Mouse (Mus musculus) embryonic fibroblast, embryonic 13.5 days (primary cell): Measurements from ENCODE around the gene Osbpl7. TPM values are rescaled to one million over a fixed set of nuclear protein-coding genes. Genes with fewer than 3 reads are reported as not detected.

ENCODE experiments used
- H3K27ac ChIP-seq: 2 replicates; pipeline ENCODE4 v1.5.1; 2012; ENCODE audit warnings: low read length, control low read depth, inconsistent platforms; ENCODE audit not compliant: insufficient read depth
- H3K4me1 ChIP-seq: 2 replicates; pipeline ENCODE4 v1.6.1; 2011; ENCODE audit warnings: low read length; ENCODE audit not compliant: control insufficient read depth, insufficient read depth
- H3K4me3 ChIP-seq: 2 replicates; pipeline ENCODE4 v1.5.1; 2011; ENCODE audit warnings: mild to moderate bottlenecking, control low read depth, low read length; ENCODE audit not compliant: insufficient read depth
- CTCF ChIP-seq: IDR thresholded peaks from 2 replicates; pipeline ENCODE4 v1.5.1; 2011; ENCODE audit warnings: mild to moderate bottlenecking, control low read depth, low read length, moderate library complexity, borderline replicate concordance; ENCODE audit not compliant: insufficient read depth
- POLR2A ChIP-seq: IDR thresholded peaks from 2 replicates; pipeline ENCODE4 v1.6.1; 2011; ENCODE audit warnings: low read depth, mild to moderate bottlenecking, control low read depth, low read length, moderate library complexity
- polyA plus RNA-seq: library from polyadenylated mRNA; stranded (reverse); fragments of >200 nt; gene quantifications from 2 replicates; pipeline ENCODE4 v1.2.4, GENCODE M21; 2011; ENCODE audit warnings: low read depth; ENCODE audit not compliant: missing spikeins, insufficient read length

Gene Osbpl7
- polyA plus RNA-seq, 1 experiment: 7.3 TPM

DNA sequence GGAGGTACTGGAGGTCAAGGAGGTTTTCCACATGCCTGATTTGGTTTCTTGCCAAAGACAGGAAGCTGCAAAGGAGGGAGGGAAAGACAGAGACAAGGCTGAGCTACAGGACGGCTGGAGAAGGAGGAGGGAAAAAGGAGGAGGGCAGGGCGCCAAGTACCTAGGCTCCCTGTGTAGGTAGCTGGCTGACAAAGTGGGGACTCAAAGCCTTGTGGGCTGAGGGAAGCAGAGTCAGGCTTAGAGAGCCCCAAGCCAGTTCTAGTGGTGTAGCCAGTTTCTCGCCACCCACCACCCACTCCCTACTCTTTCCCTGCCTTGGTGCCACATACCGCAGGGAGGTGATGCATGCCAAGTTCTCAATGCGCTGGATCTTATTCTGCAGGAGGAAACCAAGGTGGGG, 14.3 kb upstream of the Osbpl7 start:
- TF ChIP-seq CTCF: no peak
- no peak for TF ChIP-seq POLR2A
- no peak overlapping the region for H3K4me3 ChIP-seq
- H3K4me1 ChIP-seq: no peaks in the 10 kb centered on the region
- H3K27ac ChIP-seq: no peak overlapping the region

DNA sequence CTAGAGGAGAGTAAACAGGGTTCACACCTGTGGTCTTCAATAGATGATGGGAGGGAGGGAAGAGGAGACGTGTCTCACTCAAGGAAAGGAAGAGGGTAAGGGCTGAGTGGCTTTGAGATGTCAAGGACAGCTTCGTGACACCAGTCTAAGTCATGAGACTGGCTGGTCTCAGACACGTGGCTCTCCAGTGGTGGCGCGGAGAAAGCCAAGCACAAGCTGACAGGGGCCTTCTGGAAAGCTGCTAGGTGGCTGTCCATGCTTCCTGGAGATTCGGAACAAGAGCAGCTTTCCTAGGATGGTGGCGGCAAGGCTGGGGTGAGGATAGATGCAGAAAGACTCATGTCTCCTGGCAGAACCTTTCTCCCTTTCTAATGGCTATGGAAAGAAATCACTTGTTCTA, 11.5 kb upstream of the Osbpl7 start:
- no peak overlapping the region for H3K4me3 ChIP-seq
- no peak overlapping the region for H3K27ac ChIP-seq
- TF ChIP-seq CTCF: no peak
- no peak for TF ChIP-seq POLR2A
- no peaks in the 10 kb centered on the region; the same call in 1 of the 2 replicates for H3K4me1 ChIP-seq

GRCm38 (mm10) chr11:97040301-97041021, 10.0 kb upstream of the Osbpl7 start:
- no peak for TF ChIP-seq POLR2A
- Histone ChIP-seq H3K4me3 (peak overlapping the region; percentile 55; the same call in 1 of the 2 replicates), H3K4me1 (no peaks in the 10 kb centered on the region; the same call in 1 of the 2 replicates), H3K27ac (no peak overlapping the region)

DNA sequence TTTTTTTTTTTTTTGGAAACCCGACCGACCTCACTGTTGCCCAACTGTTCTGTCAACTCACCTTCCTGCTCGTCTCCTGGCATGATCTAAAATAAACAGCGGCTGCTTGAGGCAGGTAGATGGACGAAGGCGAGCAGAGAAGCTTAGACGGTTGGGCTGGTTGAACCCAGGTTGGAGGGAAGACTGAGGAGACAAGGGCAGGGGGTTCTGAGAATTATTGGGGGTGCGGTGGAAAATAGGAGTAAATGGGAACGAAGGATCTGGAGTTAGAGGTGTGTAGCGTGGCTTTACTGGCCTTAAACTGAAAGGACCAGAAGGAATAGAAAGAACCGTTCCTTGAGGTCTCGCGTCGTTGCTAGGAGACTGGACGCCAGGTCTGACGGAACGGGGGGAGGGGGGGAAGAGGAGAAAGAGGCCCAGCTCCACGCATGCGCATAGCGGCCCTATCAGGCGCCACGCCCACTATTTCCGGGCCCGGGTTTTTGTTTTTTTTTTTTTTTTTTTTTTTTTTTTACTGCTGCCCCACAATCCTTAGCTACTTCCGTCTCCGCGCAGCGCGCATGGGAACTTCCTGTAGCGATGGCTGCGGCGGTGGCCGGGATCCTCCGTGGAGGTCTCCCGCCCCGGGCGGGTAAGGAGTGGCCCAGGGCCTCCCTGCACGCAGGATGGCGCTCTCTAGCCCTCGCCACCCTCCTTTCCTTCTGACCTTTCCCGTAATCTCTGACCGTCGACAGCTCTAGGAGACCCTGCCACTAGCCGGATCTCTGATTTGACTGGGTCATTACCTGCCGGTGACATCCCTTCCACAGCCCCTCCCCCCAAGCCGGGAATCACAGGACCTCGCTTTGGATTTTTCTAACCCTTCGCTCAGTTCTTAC, 9.2 kb upstream of the Osbpl7 start, which contains the start of the genes Lrrc46 and Mrpl10:
Lrrc46 (minus strand) TSS at position 386 of the 878 bp plus-strand sequence.
Mrpl10 (plus strand) TSS at position 539 of the 878 bp plus-strand sequence.
- TF ChIP-seq POLR2A (peak; percentile 86), CTCF (no peak)
- no peak within 1 kb of the TSS for H3K27ac ChIP-seq
- H3K4me1 ChIP-seq: no peaks in the 10 kb centered on the region; the same call in 1 of the 2 replicates
- H3K4me3 ChIP-seq: peak within 1 kb of the TSS; percentile 89

GRCm38 (mm10) chr11:97044902-97045301, 5.5 kb upstream of the Osbpl7 start:
- Histone ChIP-seq H3K27ac (no peak overlapping the region), H3K4me1 (no peaks in the 10 kb centered on the region; the same call in 1 of the 2 replicates), H3K4me3 (no peak overlapping the region)
- TF ChIP-seq POLR2A (no peak), CTCF (no peak)

- Histone ChIP-seq H3K27ac (no peak overlapping the region), H3K4me3 (no peak overlapping the region)
- TF ChIP-seq CTCF (no peak), POLR2A (no peak)
These were observed 4.6 kb upstream of the Osbpl7 start for GRCm38 (mm10) chr11:97045861-97046260.

DNA sequence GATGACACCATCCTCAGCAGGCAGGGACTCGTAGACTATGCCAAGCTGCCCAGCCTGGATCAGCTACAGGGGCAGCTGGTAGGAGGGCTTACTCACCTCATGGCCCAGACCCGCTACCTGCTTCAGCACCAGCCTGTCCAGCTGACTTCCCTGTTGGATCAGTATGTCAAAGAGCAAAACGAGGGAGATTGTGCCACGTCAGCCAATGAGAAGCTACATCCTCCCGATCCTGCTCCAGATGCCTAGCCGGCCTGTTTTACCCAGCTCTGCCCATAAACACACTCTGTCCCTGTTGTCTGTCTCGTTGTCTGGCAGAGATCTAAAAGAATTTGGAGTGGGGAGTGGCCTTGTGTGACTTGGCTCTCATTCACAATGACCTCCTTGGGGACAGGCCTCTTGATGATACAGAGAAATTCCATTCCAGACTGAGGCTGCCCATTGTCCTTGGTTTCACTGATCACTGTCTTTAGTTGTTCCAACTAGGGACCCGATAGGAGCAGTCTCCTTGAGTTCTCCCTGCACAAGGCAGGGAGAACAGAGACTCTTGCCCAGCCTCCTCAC, 2.3 kb upstream of the Osbpl7 start:
- H3K4me3 ChIP-seq: no peak overlapping the region
- TF ChIP-seq CTCF (no peak), POLR2A (no peak)
- no peak overlapping the region for H3K27ac ChIP-seq
- peaks cover 6% of the 10 kb centered on the region for H3K4me1 ChIP-seq

More at GRCm38 (mm10) chr11:97045861-97046260, 4.6 kb upstream of the Osbpl7 start:
- H3K4me1 ChIP-seq: no peaks in the 10 kb centered on the region; the same call in 1 of the 2 replicates

DNA sequence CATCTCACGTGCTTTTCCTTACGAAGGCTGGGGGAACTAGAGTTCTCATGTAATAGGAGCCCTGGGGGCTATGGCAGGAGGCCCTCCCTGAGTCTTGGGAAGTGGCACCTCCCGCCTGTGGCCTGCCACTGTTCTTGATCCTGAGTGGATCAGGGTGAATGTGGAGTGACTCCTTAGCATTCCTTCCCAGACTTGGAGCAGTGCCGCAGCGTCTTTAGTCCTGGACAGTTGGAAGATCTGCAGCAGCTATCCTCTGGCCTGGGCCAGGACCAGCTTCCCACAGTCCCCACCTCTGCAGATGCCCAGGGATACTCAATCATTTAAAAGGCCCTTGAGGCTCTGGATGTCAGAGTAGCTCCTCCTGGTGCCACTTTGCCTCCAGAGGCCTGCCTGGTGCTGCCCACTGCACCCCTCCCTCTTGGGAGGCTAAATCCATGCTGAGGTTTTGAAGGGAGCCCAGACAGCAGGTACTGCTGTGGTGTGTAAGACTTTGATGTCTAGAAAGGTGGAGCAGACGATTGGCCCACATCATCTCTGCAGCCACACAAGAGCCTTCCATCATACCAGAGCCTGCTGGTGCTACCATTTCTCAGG, 839 bp upstream of the Osbpl7 start:
- peaks cover 6% of the 10 kb centered on the region for H3K4me1 ChIP-seq
- TF ChIP-seq CTCF (no peak), POLR2A (0 out of 2 replicates have a peak, but pooled peaks have one; percentile 0)
- H3K4me3 ChIP-seq: no peak overlapping the region
- H3K27ac ChIP-seq: no peak overlapping the region

DNA sequence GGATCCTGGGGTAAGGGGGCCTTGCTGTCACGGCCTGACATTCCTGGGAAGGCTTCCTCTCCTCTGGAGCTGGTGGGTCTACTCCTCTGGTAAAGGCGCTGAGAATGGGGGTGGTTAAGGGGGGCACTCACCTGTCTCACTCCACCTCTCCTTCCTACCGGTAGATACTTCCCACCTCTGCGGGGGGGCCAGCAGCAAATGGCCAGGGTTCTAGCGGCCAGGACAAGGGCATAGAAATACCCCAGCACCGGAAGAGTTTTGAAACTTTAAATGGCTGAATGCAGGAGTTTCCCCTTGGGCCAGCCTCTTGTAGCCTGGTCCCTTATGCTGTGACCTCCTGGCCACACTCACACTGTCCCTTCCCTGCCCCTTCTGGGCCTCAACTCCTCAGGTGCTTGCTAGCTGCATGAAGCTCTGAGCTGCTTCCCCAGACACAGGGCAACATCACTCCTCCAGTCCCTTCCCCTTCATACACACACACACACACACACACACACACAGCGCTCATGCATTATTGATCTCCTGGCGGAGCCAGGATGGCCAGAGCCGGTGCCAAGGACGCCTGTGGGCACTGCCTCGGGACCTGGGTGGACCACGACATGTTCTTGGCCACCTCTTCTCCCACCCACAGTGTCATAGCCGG, 637 bp downstream of the Osbpl7 start:
- H3K4me3 ChIP-seq: peak overlapping the region; percentile 74
- H3K4me1 ChIP-seq: peaks cover 6% of the 10 kb centered on the region
- TF ChIP-seq POLR2A (no peak), CTCF (no peak)
- no peak overlapping the region for H3K27ac ChIP-seq
